Mouse (Mus musculus): ENCODE data around the gene Tnpo3. TPM values are rescaled to one million over a fixed set of nuclear protein-coding genes. Genes with fewer than 3 reads are reported as not detected.

Gene Tnpo3
- total RNA-seq, 2 experiments from 2014 or later, result 33.8 to 37.1 TPM

DNA sequence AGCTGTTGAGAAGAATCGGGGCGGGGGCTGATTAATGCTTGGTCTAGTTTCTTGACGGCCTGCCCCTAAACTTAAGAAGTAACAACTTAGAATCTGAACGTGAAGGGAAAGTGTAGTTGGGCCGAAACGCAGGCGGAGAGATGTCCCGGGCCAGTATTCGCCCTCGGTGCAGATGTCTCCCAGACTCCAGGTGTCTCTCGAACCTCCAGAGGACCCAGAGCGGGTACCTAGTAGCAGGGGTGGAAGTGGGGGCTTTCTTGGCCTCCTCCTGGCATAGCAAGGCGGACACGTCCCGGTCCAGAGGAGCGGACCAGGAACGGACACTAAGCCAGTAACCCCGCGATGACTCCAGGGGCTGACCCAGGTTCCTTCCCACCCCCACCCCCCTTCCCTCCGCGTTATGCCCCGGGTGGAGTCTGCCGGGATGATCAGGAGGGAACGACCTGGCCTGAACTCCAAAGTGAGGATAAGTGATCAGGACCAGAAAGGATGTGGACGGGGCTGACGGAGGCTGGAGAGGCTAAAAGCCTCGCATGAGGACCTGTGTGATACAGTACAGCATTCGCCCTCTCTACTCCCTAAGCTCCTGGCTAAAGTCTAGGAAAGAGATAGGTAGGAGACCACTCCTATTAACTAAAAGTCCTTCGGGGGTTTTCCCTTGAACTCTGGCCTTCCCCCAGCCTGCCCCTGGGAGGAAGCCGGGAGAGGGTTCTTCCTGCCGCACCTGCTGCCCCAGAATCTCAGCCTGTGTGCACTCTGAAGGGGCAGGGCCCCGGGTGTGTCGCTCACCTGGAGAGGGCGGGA lies 82.1 kb downstream of the Tnpo3 start:
- DNase-seq, result no peak

DNA sequence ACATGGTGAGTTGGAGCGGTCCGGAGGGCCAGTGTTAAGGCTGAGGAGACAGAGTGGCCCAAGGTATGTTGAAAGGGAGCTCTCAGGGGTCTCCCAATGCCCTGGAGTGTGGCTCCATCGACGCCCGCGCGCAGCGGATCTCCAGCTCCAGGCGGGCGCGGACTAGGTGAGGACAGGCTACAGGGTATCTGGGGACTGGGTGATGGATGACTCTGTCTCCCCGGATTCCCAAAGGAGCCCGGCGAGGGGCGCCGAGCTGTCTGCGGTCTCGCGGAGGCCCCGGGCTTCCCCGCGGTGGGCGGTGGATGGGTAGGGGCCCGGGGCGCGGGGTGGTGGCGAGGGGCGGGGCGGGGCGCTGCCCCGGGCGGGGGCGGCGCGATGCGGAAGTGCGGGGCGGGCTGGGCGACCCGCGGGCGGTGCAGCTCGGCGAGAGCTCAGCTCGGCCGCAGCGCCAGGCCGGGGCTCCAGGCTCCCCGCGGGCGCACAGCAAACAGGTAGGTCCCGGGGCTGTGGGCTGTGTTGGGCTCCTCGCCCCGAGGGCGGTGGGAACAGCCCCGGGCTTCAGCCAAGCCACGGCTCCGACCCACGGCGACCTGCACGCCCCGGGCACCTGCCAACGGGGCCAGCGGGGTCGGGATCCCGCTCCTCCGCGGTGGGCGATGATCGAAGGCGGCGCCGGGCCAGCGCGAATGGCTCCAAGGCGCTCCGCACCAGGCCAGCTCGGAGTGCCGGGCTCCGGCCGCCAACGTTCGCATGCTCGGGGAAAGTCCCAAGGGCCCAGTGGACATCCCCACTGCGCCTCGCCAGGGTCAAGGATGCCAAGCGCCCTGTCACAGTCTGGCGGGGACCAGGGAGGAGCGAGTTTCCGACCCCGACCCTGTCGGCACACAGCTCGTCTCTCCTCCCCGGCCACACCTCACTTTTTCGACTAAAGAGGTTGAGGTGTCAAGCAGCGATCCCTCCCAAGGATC lies 83.1 kb downstream of the Tnpo3 start, which contains the start of gene Irf5:
TSS of gene Irf5 (plus strand) at position 345 of the 971 bp plus-strand sequence.
- peak; percentile 57 for DNase-seq

DNA sequence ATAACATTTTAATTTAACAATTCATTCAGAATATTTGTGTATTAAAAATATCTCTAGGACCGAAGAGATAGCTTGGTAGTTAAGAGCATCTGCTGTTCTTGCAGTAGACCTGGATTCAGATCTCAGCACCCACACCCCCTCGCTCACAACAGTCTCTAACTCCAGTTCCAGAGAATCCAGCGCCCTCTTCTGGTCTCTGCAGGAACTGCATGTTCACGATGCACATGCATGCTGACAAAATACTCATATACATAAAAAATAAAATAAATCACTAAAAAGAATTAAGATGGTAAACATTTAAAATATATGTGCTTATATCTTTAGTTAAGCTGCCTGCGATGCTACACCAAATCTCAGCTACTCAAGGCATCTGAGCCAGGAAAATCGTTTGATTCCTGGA lies 84.4 kb downstream of the Tnpo3 start:
- DNase-seq, result no peak

DNA sequence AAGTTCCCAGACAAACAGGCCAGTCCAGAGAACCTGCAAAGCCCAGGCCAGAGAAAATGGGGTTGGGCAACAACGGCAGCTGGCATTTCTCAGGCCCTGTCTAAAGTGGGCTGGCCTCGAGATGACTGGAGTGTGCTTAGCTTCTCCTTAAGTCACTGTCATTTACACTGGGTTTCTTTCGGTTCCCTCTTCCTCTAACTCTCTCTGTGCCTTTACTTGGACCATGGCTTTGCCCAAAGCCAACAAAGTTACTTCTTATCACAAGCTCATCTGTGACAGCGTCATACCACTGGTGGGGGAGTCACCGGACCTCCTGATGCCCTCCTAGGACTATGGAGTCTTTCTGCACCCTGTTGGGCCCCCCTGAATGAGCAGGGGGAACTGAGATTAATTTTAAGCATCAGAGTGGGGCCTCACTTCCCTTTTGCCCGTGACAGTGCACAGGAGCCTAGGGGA lies 85.6 kb downstream of the Tnpo3 start:
- DNase-seq, result no peak

DNA sequence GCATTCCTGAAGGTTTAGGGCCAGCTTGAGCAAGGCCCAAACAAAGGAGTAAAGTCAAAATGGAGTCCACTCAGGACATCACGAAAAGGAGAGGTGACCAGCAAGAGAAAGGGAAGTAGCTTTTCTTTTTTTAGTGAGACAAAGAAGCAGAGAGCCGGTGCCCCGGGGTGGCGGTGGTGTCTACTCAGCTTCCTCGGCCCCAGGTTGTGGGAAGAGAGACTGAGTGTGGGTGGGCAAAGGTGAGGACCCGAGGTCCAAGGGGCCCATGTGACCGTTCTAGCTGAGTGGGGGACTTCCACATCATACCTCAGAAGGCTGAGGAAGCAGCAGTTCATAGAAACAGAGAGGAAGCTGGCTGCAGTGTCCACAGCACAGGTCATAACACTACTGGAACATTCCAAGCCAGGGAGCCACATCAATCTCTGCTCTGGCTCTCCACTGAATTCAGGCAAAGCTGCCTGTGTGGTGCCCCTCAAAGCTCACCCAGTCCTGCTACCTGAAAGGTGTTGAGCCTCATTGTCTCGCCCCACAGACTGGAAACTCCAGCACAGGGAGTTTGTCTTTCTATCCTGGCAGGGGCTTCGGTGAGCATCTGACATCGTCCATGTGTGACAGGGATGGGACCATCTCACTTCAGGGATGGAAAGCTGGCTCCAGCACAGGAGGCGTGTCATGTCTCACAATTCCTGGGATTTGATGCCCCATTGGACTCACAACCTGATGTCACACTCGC lies 86.2 kb downstream of the Tnpo3 start:
- no peak for DNase-seq

DNA sequence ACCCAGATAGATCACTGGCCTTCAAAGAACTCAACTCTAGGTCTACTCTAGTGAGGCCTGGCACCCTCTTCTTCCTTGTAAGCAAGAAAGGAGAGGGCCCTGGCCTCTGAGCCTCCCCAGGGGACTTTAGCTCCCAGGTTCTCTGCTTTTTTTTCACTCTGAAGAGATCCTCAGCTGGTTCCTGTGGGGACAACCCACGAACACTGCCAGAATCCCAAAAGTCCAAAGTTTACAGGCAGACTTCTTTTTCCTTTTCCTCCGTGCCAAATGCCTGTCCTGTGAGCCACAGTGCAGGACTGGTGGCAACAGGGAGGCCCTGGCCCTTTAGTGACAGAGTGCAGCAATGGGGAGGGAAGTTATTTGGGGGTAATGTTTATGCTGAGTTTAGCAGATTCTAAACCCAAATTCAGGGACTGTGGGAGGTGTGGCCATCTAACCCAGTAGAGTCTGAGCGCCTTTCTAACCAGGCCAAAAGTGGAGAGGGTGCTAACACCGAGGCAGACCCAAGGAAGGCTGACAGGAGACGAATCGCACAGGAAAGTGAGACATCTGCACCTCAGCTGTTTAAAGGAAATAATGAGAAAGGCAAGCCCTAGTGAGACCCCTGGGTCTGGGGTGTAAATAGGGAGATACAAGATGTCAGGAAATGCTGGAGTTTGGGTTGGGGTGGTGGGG lies 86.9 kb downstream of the Tnpo3 start:
- DNase-seq, result no peak

DNA sequence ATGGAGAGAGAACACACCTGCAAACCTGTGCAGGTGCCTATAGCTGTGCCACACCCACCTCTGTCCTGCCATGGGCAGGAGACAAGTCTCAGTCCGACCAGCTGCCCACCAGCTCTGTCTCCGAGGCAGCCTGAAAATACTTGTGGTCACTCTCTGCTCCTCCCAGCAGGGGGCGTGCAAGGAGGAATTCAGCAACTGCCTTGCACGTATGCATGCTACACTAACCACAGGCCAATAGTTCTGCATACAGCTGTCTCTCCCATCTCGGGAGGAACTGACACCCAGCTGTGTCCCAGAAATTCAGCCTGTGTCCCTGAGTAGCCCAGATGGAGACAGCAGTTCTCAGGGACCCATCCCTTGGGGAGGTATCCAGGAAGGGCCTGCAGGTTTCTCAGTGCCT lies 92.5 kb downstream of the Tnpo3 start:
- peak; percentile 79 for DNase-seq

DNA sequence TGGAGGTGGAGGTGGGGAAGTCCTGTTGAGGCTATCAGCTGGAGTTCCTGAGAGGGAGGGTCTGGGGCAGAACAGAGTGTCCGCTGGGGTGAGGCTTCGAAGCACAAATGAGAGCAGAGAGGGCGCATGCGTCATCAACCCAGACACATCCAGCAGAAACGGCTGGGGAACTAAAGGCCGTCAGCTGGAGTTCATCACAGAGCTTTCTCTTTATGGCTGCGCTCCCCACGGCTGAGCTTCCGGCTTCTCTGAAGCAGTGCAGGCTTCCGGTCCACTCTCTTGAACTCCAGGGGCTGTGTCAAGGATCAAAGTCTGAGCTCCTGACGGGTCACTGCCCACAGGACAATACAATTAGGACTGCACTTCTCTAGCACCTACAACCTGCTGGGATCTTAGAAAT lies 96.4 kb downstream of the Tnpo3 start:
- DNase-seq, result peak; percentile 46

DNA sequence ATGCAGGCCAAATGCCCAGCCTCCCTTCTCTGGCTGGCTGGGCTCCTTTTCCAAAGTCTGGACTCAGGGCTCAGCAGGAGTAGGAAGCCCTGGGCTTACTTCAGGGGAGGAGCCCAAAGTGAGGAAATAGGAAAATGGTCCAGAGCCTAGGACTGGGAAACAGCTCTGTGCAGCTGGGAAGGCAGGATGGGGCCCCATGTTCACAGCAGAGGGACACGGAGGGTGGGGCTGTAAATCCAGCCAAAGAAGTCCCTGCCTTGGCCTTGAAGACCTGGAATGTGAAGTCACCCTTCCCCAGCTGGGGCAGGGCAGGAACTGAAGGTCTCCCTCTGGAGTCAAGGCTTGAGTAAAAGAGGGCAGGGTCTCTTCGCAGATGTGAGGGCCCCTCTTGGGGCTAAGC lies 100.6 kb downstream of the Tnpo3 start:
- no peak for DNase-seq

DNA sequence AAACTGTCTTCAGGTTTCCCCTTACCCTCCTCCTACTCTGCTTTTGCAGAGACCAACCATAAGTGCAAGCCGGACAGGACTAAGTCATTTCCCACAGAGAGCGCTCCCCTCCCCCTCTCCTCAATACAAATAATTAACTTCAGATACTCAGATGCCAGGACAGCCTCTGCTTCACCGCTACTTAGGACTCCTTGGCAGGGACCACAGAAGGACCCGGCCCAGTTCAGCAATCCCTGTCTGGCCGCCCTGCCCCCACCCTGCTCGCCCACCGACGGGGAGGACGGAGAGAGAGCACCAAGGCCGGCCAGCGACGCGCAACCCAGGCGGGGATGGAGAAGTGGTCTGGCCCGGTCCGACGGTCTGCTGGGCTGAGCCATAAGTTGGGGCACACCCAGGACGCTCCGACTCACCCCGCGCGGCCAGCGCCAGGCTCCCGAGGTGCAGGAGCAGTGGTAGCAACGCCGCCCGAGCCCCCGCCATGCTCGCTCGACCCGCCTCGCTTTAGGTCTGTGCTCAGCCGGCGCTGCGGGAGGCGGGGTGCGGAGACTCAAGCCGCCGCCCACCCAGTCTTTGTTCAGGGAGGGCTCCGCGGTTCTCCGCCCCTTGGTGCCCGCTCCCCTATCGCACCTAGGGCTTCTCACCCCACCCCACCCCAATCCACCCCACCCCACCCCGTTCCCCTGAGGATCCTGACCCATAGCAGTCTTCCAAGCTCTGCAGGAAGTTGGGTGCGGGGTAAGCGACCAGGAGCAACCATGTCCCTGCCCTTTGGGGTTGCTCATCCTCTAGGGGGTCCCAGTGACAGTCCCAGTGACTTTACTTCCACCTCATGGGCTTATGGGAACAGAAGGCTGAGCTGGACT lies 102.0 kb downstream of the Tnpo3 start, which contains the start of gene Kcp:
TSS of gene Kcp (minus strand) at position 506 of the 863 bp plus-strand sequence.
- peak; percentile 53 for DNase-seq

DNA sequence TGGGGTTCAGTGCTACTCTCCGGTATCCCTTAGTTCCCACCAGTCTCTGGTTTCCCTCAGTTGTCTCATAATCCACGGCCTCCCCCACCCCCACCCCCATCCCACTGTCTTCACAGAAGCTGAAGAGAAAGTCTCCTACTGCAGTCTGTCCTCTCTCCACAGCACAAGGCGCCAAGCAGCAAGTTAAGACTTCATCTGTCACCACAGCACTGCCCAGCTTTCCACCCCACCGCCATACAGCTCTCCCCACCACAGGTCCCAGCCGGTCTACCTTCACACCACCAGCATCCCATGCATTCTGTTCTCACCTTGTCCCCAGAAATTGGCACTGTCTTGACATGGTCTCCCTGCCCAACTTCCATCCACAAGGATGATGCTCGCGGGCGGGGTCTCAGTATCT lies 102.9 kb downstream of the Tnpo3 start:
- DNase-seq, result no peak

DNA sequence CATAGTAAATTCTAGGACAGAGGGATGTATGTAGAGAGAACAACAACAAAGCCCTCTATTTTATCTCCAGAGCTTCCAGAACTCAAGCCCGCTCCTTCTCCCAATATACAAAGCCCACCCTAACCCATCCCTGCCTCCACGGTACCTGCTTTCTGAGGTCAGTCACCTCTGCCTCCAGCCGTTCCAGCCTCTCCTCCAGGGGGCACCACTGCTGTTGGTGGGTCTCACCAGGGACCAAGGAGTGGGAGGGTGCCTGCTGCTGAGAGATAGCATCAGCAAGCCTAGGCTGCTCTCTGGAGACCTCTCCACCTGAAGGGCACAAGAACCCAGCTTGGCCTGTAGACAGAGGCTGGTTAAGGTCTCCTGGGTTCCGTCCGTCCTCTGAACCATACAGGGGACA lies 104.2 kb downstream of the Tnpo3 start:
- no peak for DNase-seq

DNA sequence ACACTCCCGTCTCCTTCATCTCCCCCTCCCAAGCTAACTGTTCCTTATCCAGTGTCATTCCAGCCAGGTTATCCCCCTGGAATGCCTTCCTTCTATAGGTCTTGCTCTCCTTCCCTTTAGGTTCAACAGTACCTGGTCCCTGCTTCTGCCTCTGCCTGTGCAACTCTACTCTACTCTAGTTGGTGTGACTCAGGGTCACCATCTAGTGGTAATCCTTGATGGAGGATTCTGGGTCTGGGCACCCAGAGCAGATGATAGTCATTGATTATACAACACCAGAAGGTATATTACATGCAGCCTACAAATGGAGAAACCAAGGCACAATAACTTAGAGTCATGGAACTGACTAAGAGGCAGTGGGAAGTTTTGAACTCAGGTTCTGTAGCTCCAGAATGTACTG lies 108.1 kb downstream of the Tnpo3 start:
- DNase-seq, result no peak

DNA sequence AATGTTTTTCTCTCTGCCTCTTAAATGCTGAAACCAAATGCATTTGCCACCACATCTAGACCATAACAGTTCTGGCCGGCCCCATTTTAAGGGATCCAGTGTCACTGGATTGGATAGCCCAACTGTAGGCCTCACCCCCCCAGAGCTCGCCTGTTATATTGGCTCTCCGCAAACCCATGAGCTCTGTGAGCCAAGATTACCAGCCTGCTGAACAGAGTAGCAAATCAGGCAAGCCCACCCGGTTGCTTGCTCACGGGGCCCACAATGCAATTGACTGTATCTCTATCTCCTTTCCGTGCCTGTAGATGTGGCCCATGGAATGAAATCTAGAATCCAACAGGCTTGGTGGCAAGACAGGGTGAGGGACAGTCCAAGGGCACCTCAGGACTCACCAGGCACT lies 108.9 kb downstream of the Tnpo3 start:
- DNase-seq, result no peak

DNA sequence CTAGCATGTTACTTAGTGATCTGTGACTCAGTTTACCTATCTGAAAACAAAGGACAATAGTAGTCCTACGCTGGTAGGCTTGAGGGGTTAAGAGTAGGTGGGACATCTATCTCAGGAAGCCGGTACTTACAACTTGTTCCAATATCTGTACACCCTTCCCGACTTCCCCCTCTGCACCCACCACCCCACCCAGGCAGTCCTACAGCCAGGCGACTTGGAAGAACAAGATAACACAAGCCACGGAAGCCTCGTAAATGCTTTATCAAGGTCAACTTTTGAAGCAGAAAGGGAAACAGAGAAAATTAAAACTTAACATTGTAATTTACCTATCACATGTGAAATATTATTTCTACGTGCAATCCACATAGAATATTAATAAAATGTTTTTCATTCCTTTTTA lies 109.5 kb downstream of the Tnpo3 start:
- DNase-seq, result no peak

DNA sequence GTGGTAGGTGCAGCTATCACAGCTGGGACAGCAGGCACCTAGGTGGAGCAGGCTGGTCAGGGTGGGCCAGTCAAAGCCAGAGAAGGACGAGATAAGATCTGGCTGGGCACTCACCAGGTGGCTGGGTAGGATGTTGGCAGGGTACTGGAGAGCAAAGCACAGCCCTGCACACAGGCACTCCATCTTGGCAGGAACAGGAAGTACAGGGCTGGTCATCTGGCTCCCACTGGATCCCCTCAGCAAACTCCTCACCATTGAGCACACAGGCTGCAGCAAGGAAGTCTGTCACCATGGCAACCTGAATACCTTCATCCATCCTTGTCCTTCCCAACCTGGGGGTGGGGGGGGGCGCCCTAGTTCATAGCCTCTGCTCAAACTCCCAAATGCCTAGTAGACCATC lies 111.9 kb downstream of the Tnpo3 start:
- DNase-seq, result no peak

DNA sequence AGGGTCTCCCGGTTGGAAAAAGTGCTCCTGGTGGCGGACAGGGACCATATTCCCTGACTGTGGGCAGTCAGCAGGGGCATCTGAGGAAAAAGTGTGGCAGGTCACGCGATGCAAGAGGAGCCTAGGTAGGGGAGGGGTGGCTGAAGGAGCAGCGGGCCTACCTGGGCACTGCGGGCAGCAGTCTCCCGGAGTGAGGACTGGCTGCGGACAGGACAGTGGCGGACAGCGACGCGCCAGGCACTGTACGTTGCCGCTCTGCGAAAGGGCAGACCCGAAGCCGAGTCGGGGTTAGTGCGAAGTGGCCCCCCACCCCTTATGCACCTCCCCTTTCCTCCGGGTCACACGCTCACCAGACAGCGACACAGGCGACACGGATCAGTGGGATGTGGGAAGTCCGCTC lies 113.4 kb downstream of the Tnpo3 start:
- DNase-seq, result no peak

DNA sequence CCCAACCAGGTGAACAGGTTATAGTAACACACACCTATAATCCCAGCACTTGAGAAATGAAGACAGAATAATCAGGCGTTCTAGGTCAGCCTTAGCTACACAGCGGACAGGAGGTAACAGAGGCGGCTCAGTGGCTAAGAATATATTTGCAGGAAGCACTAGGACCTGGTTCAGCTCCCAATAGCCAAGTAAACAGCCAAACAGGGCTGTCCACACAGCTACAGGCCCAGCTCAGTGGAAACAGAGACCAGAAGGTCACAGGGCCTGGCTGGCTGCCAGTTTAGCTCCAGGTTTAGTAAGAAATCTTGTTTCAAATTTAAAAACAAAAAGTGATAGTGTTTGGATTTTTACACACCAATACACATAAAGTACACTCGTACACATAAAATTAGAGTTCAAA lies 115.6 kb downstream of the Tnpo3 start:
- DNase-seq, result peak; percentile 48
